Mouse (Mus musculus) forebrain, embryonic 14.5 days (tissue): ENCODE data around the gene Gm20219. TPM values are rescaled to one million over a fixed set of nuclear protein-coding genes. Genes with fewer than 3 reads are reported as not detected.

Source experiments
- ATAC-seq: fragments of 200-750 bp; cut with Nextera tagmentation; 2 replicates; pipeline ENCODE4 v1.8.0; 2017; ENCODE audit warnings: mild to moderate bottlenecking, moderate library complexity
- DNase-seq: peaks from one replicate; pipeline ENCODE4 v3.0.0-alpha.2; 2015; ENCODE audit warnings: low spot score
- H3K27ac ChIP-seq: fragments of 300-500 bp; sonication (generic); 2 replicates; pipeline ENCODE4 v1.5.1; 2014; ENCODE audit warnings: low read depth, mild to moderate bottlenecking, control low read depth, low read length, moderate library complexity
- H3K27me3 ChIP-seq: fragments of 300-500 bp; sonication (generic); replicated peaks from 2 replicates; pipeline ENCODE4 v1.6.1; 2014; ENCODE audit warnings: low read length, control low read depth, mixed read lengths; ENCODE audit not compliant: control insufficient read depth, insufficient read depth
- H3K36me3 ChIP-seq: fragments of 300-500 bp; sonication (generic); 2 replicates; pipeline ENCODE4 v1.6.1; 2014; ENCODE audit warnings: low read length, control low read depth; ENCODE audit not compliant: control insufficient read depth, insufficient read depth
- H3K4me1 ChIP-seq: fragments of 300-500 bp; sonication (generic); 2 replicates; pipeline ENCODE4 v1.6.1; 2014; ENCODE audit warnings: antibody characterized with exemption, low read length, control low read depth; ENCODE audit not compliant: control insufficient read depth, insufficient read depth
- H3K4me2 ChIP-seq: fragments of 300-500 bp; sonication (generic); 2 replicates; pipeline ENCODE4 v1.6.1; 2014; ENCODE audit warnings: mild to moderate bottlenecking, control low read depth, low read length
- H3K4me3 ChIP-seq: fragments of 300-500 bp; sonication (generic); 2 replicates; pipeline ENCODE4 v1.5.1; 2014; ENCODE audit warnings: low read depth, low read length, control low read depth
- H3K9ac ChIP-seq: fragments of 300-500 bp; sonication (generic); 2 replicates; pipeline ENCODE4 v1.6.1; 2014; ENCODE audit warnings: mild to moderate bottlenecking, low read length, control low read depth, moderate library complexity
- H3K9me3 ChIP-seq: fragments of 300-500 bp; sonication (generic); replicated peaks from 2 replicates; pipeline ENCODE4 v1.6.1; 2016; ENCODE audit warnings: low read length, control low read depth, mixed read lengths; ENCODE audit not compliant: control insufficient read depth
- WGBS: fragments of 180-500 bp; shearing (Covaris S2); extraction: QIAGEN DNeasy Blood & Tissue Kit; methylation state at CpG from one replicate; pipeline ENCODE4 v1.1.7; 2014; 5-methylcytosine and 5-hydroxymethylcytosine counted together
- polyA plus RNA-seq: library from polyadenylated mRNA; unstranded; fragments of >200 nt; fragmentation: Nextera tagmentation; extraction: Ambion mirVana; gene quantifications from 2 replicates; pipeline ENCODE4 v1.2.1, GENCODE M21; 2014

The Gm20219 gene
- 0.36 and 0.57 TPM in 2 replicates for polyA plus RNA-seq

GRCm38 (mm10) chr17:56554122-56554551 lies at the start of gene Gm20219:
TSS of gene Gm20219 (minus strand) at chr17:56554387.
- Histone ChIP-seq H3K4me2 (no peak within 1 kb of the TSS), H3K27ac (0 out of 2 replicates have a peak within 1 kb of the TSS, but pooled peaks have one; percentile 52), H3K4me3 (no peak within 1 kb of the TSS), H3K36me3 (no peaks in the 10 kb centered on the region), H3K27me3 (no peaks in the 10 kb centered on the region), H3K9ac (no peak within 1 kb of the TSS), H3K4me1 (peaks cover 21% of the 10 kb centered on the region), H3K9me3 (no peaks in the 10 kb centered on the region)
- ATAC-seq (no peak), DNase-seq (no peak)
- WGBS, result 88% methylated on average over 20 of the region's 20 CpGs

- 88% methylated on average over 9 of the region's 9 CpGs for WGBS
- Histone ChIP-seq H3K36me3 (peaks cover 89% of the 10 kb centered on the region), H3K27me3 (no peaks in the 10 kb centered on the region), H3K9ac (no peak overlapping the region), H3K4me2 (no peak overlapping the region), H3K4me1 (peaks cover 7% of the 10 kb centered on the region), H3K9me3 (no peaks in the 10 kb centered on the region), H3K4me3 (no peak overlapping the region), H3K27ac (no peak overlapping the region)
- ATAC-seq, result no peak
- DNase-seq, result no peak
These were observed 49.8 kb upstream of the Gm20219 start for GRCm38 (mm10) chr17:56604070-56604380.

GRCm38 (mm10) chr17:56603186-56604069 lies 49.2 kb upstream of the Gm20219 start:
- Histone ChIP-seq H3K4me1 (peaks cover 1% of the 10 kb centered on the region; the same call in 1 of the 2 replicates), H3K4me2 (no peak overlapping the region), H3K27ac (no peak overlapping the region), H3K9me3 (no peaks in the 10 kb centered on the region), H3K4me3 (no peak overlapping the region), H3K36me3 (peaks cover 89% of the 10 kb centered on the region), H3K27me3 (no peaks in the 10 kb centered on the region), H3K9ac (no peak overlapping the region)
- ATAC-seq (no peak), DNase-seq (no peak)
- WGBS, result 94% methylated on average over 28 of the region's 28 CpGs

GRCm38 (mm10) chr17:56593527-56594271 lies 39.5 kb upstream of the Gm20219 start:
- Histone ChIP-seq H3K9me3 (no peaks in the 10 kb centered on the region), H3K4me2 (no peak overlapping the region), H3K27ac (no peak overlapping the region), H3K9ac (no peak overlapping the region), H3K4me3 (no peak overlapping the region), H3K27me3 (no peaks in the 10 kb centered on the region), H3K36me3 (peaks cover 96% of the 10 kb centered on the region), H3K4me1 (no peaks in the 10 kb centered on the region)
- WGBS, result 89% methylated on average over 8 of the region's 8 CpGs
- ATAC-seq, result no peak
- DNase-seq, result no peak

GRCm38 (mm10) chr17:56592553-56592952 lies 38.4 kb upstream of the Gm20219 start:
- no peak overlapping the region for H3K27ac ChIP-seq
- no peak overlapping the region for H3K9ac ChIP-seq
- H3K4me1 ChIP-seq, result peaks cover 2% of the 10 kb centered on the region; the same call in 1 of the 2 replicates
- ATAC-seq, result no peak
- H3K4me2 ChIP-seq, result no peak overlapping the region
- no peaks in the 10 kb centered on the region for H3K9me3 ChIP-seq
- DNase-seq, result no peak
- peaks cover 100% of the 10 kb centered on the region for H3K36me3 ChIP-seq
- H3K27me3 ChIP-seq, result no peaks in the 10 kb centered on the region
- H3K4me3 ChIP-seq, result no peak overlapping the region

- Histone ChIP-seq H3K4me3 (no peak overlapping the region), H3K4me2 (no peak overlapping the region), H3K9ac (no peak overlapping the region), H3K27ac (no peak overlapping the region), H3K27me3 (no peaks in the 10 kb centered on the region), H3K9me3 (no peaks in the 10 kb centered on the region), H3K36me3 (peaks cover 78% of the 10 kb centered on the region), H3K4me1 (peaks cover 17% of the 10 kb centered on the region)
- DNase-seq (no peak), ATAC-seq (no peak)
- 88% methylated on average over 4 of the region's 4 CpGs for WGBS
These were observed 34.7 kb upstream of the Gm20219 start for GRCm38 (mm10) chr17:56588921-56589320.

GRCm38 (mm10) chr17:56587773-56588172 lies 33.6 kb upstream of the Gm20219 start:
- no peaks in the 10 kb centered on the region for H3K27me3 ChIP-seq
- peaks cover 25% of the 10 kb centered on the region for H3K4me1 ChIP-seq
- 0 out of 2 replicates have a peak overlapping the region, but pooled peaks have one; percentile 27 for H3K27ac ChIP-seq
- H3K9ac ChIP-seq, result peak overlapping the region; percentile 25; the same call in 1 of the 2 replicates
- H3K4me3 ChIP-seq, result no peak overlapping the region
- no peak for ATAC-seq
- peak overlapping the region; percentile 85; the same call in 1 of the 2 replicates for H3K4me2 ChIP-seq
- peaks cover 67% of the 10 kb centered on the region for H3K36me3 ChIP-seq
- no peak for DNase-seq
- no peaks in the 10 kb centered on the region for H3K9me3 ChIP-seq
- WGBS, result 75% methylated on average over 1 of the region's 1 CpGs

GRCm38 (mm10) chr17:56585171-56585821 lies 31.1 kb upstream of the Gm20219 start:
- WGBS, result under 1% methylated on average over 61 of the region's 61 CpGs
- peak; percentile 41 for DNase-seq
- H3K4me2 ChIP-seq, result peak overlapping the region; percentile 85
- H3K27me3 ChIP-seq, result no peaks in the 10 kb centered on the region
- H3K27ac ChIP-seq, result peak overlapping the region; percentile 92
- H3K4me3 ChIP-seq, result peak overlapping the region; percentile 89
- ATAC-seq, result peak; percentile 16
- H3K9me3 ChIP-seq, result no peaks in the 10 kb centered on the region
- H3K9ac ChIP-seq, result peak overlapping the region; percentile 90
- peaks cover 64% of the 10 kb centered on the region for H3K36me3 ChIP-seq
- peaks cover 29% of the 10 kb centered on the region for H3K4me1 ChIP-seq
